Mouse (Mus musculus) stomach, embryonic 14.5 days (tissue): Measurements from ENCODE around the gene Wdr17. TPM values are rescaled to one million over a fixed set of nuclear protein-coding genes. Genes with fewer than 3 reads are reported as not detected.
A peak's percentile ranks its signal among the peaks of the same experiment; 100 is the strongest.

Experiments used
- ATAC-seq: fragments of 200-750 bp; cut with Nextera tagmentation; 2 replicates; pipeline ENCODE4 v1.8.0; 2017; ENCODE audit warnings: low read depth, moderate TSS enrichment; ENCODE audit not compliant: insufficient number of reproducible peaks, insufficient read depth, low FRiP score
- H3K27ac ChIP-seq: fragments of 300-500 bp; sonication (generic); 2 replicates; pipeline ENCODE4 v1.5.1; 2014; ENCODE audit warnings: mild to moderate bottlenecking, low read length, moderate library complexity, mixed read lengths
- H3K27me3 ChIP-seq: fragments of 300-500 bp; sonication (generic); 2 replicates; pipeline ENCODE4 v1.6.1; 2014; ENCODE audit warnings: low read length, control low read depth, mixed read lengths; ENCODE audit not compliant: control insufficient read depth, insufficient read depth
- H3K36me3 ChIP-seq: fragments of 300-500 bp; sonication (generic); 2 replicates; pipeline ENCODE4 v1.6.1; 2014; ENCODE audit warnings: mild to moderate bottlenecking, control low read depth, low read length, moderate library complexity, mixed read lengths; ENCODE audit not compliant: control insufficient read depth, insufficient read depth
- H3K4me1 ChIP-seq: fragments of 300-500 bp; sonication (generic); 2 replicates; pipeline ENCODE4 v1.6.1; 2014; ENCODE audit warnings: low read length, control low read depth, mixed read lengths; ENCODE audit not compliant: control insufficient read depth, insufficient read depth
- H3K4me2 ChIP-seq: fragments of 300-500 bp; sonication (generic); replicated peaks from 2 replicates; pipeline ENCODE4 v1.6.1; 2014; ENCODE audit warnings: low read depth, low read length, control low read depth
- H3K4me3 ChIP-seq: fragments of 300-500 bp; sonication (generic); 2 replicates; pipeline ENCODE4 v1.5.1; 2014; ENCODE audit warnings: low read depth, low read length, control low read depth
- H3K9ac ChIP-seq: fragments of 300-500 bp; sonication (generic); replicated peaks from 2 replicates; pipeline ENCODE4 v1.6.1; 2014; ENCODE audit warnings: low read depth, mild to moderate bottlenecking, control low read depth, low read length, moderate library complexity, mixed read lengths
- H3K9me3 ChIP-seq: fragments of 300-500 bp; sonication (generic); 2 replicates; pipeline ENCODE4 v1.6.1; 2016; ENCODE audit warnings: low read depth, low read length, control low read depth; ENCODE audit not compliant: control insufficient read depth
- WGBS: fragments of 180-500 bp; shearing (Covaris S2); extraction: QIAGEN DNeasy Blood & Tissue Kit; methylation state at CpG from one replicate; pipeline ENCODE4 v1.1.7; 2014; 5-methylcytosine and 5-hydroxymethylcytosine counted together
- polyA plus RNA-seq: library from polyadenylated mRNA; unstranded; fragments of >200 nt; fragmentation: Nextera tagmentation; extraction: Ambion mirVana; gene quantifications from 2 replicates; pipeline ENCODE4 v1.2.1, GENCODE M21; 2014

The Wdr17 gene
- polyA plus RNA-seq, 1 experiment from 2014 or later: 1.4 TPM

DNA sequence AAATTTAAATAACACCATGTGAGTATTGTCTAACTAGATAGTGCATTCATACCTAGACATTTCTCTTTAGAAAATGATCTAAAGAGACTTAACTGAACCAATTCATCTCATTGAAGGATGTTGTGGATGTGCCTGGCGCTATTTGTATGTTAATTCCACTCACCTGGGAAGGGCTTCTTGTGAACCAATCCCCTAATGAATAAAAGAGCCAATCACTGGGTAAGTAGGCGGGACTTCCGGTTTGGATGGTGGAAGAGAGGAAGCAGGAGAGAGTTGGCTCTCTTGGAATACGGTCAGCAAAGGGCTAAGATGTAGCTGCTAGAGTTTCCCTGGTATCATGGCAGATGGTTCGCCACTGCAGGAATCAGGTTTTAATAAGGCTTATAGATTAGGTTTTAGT is 64.0 kb downstream of the Wdr17 start:
- no peak for ATAC-seq
- no peaks in the 10 kb centered on the region for H3K9me3 ChIP-seq
- H3K4me3 ChIP-seq: no peak overlapping the region
- no peaks in the 10 kb centered on the region for H3K27me3 ChIP-seq
- 87% methylated on average over 5 of the region's 5 CpGs for WGBS
- H3K4me1 ChIP-seq: no peaks in the 10 kb centered on the region
- H3K27ac ChIP-seq: no peak overlapping the region
- no peak overlapping the region for H3K4me2 ChIP-seq
- no peak overlapping the region for H3K9ac ChIP-seq
- H3K36me3 ChIP-seq: no peaks in the 10 kb centered on the region

- Histone ChIP-seq H3K9me3 (no peaks in the 10 kb centered on the region), H3K27me3 (no peaks in the 10 kb centered on the region), H3K36me3 (no peaks in the 10 kb centered on the region), H3K4me3 (no peak overlapping the region), H3K4me1 (no peaks in the 10 kb centered on the region), H3K9ac (no peak overlapping the region), H3K27ac (no peak overlapping the region), H3K4me2 (no peak overlapping the region)
- ATAC-seq: no peak
Measured at GRCm38 (mm10) chr8:54818651-54819050, 68.3 kb downstream of the Wdr17 start.

- no peak for ATAC-seq
- Histone ChIP-seq H3K4me2 (no peak overlapping the region), H3K9me3 (no peaks in the 10 kb centered on the region), H3K4me3 (no peak overlapping the region), H3K27ac (no peak overlapping the region), H3K9ac (no peak overlapping the region), H3K4me1 (no peaks in the 10 kb centered on the region), H3K36me3 (no peaks in the 10 kb centered on the region), H3K27me3 (no peaks in the 10 kb centered on the region)
- 61% methylated on average over 6 of the region's 6 CpGs for WGBS
Measured at GRCm38 (mm10) chr8:54808217-54808616, 78.8 kb downstream of the Wdr17 start.

DNA sequence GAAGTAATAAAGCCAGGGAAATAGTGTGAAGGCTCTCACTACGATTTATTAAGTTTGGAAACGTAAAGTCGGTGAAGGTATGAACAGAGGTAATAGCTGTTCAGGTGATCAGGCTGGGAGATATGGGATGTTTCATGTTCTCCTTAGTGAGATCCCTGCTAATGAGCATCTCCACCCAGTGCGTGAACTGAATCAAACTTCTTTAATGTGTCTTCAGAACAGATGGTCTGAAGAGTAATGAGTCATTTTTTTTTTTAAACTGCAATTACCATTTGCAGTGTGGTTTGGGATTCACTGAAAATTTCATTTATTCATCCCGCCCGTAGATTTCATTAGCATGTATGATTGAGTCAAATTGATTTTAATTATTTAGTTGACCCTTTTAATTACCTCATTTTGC is 80.8 kb downstream of the Wdr17 start:
- no peak overlapping the region for H3K27ac ChIP-seq
- no peaks in the 10 kb centered on the region for H3K4me1 ChIP-seq
- H3K9me3 ChIP-seq: no peaks in the 10 kb centered on the region
- H3K9ac ChIP-seq: no peak overlapping the region
- WGBS: 94% methylated on average over 6 of the region's 6 CpGs
- H3K4me2 ChIP-seq: no peak overlapping the region
- H3K27me3 ChIP-seq: no peaks in the 10 kb centered on the region
- H3K36me3 ChIP-seq: no peaks in the 10 kb centered on the region
- H3K4me3 ChIP-seq: no peak overlapping the region
- ATAC-seq: no peak

DNA sequence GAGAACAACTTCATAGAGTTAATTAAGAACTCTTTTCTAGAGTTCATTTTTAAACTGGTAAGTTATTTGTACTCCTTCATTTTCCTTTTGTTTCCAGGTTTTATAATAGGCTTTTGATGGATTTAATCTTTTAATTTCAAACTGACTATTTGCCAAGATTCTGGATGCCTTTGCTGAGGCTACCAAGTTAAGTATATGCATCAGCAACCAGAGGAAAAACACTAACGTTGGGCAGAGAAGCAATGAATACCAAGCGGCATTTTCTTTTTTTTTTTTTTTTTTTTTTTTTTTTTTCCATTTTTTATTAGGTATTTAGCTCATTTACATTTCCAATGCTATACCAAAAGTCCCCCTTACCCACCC is 94.3 kb downstream of the Wdr17 start:
- H3K9ac ChIP-seq: no peak overlapping the region
- H3K27me3 ChIP-seq: no peaks in the 10 kb centered on the region
- H3K4me2 ChIP-seq: no peak overlapping the region
- no peaks in the 10 kb centered on the region for H3K36me3 ChIP-seq
- H3K9me3 ChIP-seq: no peaks in the 10 kb centered on the region
- H3K4me3 ChIP-seq: no peak overlapping the region
- no peak overlapping the region for H3K27ac ChIP-seq
- no peak for ATAC-seq
- WGBS: 92% methylated on average over 2 of the region's 2 CpGs
- no peaks in the 10 kb centered on the region for H3K4me1 ChIP-seq

DNA sequence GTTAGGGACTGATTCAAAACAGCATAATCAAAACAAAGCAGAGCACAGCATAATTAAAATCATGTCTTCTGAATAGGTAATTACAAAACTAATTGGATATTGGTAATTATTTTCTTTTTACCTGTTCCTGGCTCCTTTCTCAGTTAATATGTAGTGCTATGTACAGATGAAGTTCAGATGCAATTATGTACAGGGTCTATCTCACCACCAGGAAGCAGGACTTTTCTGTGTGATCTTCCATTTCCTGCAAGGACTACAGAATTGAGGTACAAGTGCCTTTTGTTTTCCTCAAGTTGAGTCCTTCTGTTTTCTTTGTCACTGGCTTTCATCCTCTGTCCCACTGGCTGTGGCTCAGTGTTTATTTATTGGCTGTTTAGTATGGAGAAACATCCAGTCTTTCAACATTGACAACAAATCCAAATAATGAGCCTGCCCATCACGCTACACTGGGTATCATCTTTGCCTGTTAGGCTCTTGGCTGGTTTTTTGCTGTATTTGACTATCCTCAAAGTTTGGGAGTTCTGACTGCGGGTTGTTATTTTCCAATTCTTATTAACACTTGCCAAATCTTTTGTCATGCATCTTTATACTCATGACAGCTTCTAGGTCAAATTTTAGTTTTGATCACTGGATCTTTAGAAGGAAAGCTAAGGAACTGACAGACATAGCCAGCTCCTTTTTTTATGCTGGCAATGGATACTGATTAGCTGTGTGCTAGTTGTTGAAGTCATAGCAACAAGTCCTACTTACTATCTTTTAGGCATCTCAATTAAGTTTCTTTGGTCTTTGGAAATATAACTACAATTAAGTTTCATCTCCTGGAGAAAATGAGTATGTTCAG is 94.9 kb downstream of the Wdr17 start:
- Histone ChIP-seq H3K4me1 (no peaks in the 10 kb centered on the region), H3K4me3 (no peak overlapping the region), H3K27me3 (no peaks in the 10 kb centered on the region), H3K36me3 (no peaks in the 10 kb centered on the region), H3K9ac (no peak overlapping the region), H3K9me3 (no peaks in the 10 kb centered on the region), H3K4me2 (no peak overlapping the region), H3K27ac (no peak overlapping the region)
- ATAC-seq: no peak
- WGBS: 76% methylated on average over 2 of the region's 2 CpGs

- Histone ChIP-seq H3K9me3 (no peaks in the 10 kb centered on the region), H3K36me3 (no peaks in the 10 kb centered on the region), H3K4me3 (peak overlapping the region; percentile 33), H3K9ac (no peak overlapping the region), H3K27me3 (no peaks in the 10 kb centered on the region), H3K4me1 (peaks cover 5% of the 10 kb centered on the region; the same call in 1 of the 2 replicates), H3K4me2 (peak overlapping the region; percentile 63), H3K27ac (no peak overlapping the region)
- peak; percentile 68; the same call in 1 of the 2 replicates for ATAC-seq
- 11% methylated on average over 16 of the region's 16 CpGs for WGBS
Measured at GRCm38 (mm10) chr8:54780134-54780942, 106.6 kb downstream of the Wdr17 start.

DNA sequence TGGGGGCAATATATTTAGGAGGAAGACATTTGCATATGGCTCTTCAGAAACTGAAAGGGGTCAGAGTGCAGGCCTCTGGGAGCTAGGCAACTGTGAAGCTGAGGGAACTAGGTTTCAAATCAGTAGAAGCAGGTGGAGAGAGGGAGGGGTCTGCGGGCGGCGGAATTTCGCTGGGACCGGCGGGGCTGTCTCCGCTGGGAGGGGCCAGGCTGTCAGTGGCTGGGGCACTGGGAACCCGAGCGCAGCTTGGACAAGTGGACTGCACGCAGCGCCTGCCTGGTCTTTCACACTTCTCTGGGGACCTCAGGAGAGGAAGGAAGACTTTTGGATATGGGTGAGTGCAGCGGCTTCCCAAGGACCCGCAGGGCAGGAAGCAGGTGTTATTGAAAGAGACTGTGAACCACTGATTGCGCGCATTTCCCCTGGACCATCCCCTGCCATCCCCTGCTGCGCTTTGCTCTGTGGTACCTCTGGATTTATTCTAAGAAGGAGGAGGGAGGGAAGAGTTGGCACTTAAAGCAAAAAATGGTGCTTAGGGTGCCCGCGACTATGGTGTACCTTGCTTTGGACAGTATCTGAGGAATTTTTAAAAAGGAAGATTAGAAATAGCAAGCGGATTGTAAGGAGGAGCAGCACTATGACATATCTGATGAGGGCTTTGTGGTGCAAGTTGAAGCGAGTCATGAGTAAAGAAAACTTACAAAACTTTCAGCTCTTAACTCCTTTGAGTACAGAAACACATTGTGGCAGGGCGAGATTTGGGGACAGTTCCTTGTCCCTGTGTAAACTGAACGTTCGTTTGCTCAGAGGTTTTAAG is 107.5 kb downstream of the Wdr17 start:
- under 1% methylated on average over 23 of the region's 23 CpGs for WGBS
- no peak overlapping the region for H3K27ac ChIP-seq
- peak overlapping the region; percentile 63 for H3K4me2 ChIP-seq
- ATAC-seq: peak; percentile 64; the same call in 1 of the 2 replicates
- H3K36me3 ChIP-seq: no peaks in the 10 kb centered on the region
- peak overlapping the region; percentile 33 for H3K4me3 ChIP-seq
- H3K9me3 ChIP-seq: no peaks in the 10 kb centered on the region
- H3K27me3 ChIP-seq: no peaks in the 10 kb centered on the region
- peaks cover 5% of the 10 kb centered on the region; the same call in 1 of the 2 replicates for H3K4me1 ChIP-seq
- no peak overlapping the region for H3K9ac ChIP-seq
